Mouse (Mus musculus) CD4-positive, CD25-positive, alpha-beta regulatory T cell, adult 2 months (primary cell): Measurements from ENCODE around the gene Fam78a.

Source experiments
- DNase-seq: peaks from one replicate; pipeline ENCODE4 v3.0.0-alpha.2; 2012; ENCODE audit warnings: low read depth, low spot score

The Fam78a gene

GRCm38 (mm10) chr2:32084111-32084871 is at the start of gene Fam78a:
Gene Fam78a, minus strand, starts transcription at chr2:32084857.
- peak; percentile 73 for DNase-seq

DNA sequence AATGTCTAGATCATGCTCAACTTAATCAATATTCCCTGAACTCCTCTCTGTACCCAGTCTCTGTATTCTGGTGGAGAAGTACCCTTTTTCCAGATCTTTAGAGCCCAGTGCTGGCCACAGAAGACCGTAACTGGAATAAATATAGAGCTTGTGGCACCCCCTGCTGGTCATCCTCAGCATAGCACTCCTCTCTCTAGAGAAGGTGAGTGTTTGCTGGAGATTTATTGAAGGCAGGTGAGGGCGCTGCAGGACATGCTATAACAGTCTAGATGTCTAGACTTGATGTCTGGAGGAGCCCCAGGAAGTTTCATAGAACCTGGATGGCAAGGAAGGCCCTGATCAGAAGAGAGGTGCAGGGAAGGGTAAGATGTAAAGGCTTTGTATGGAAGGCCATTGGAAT is 49.4 kb upstream of the Fam78a start:
- peak; percentile 93 for DNase-seq

GRCm38 (mm10) chr2:32132567-32132992 is 47.9 kb upstream of the Fam78a start:
- peak; percentile 61 for DNase-seq

- DNase-seq, result no peak
Measured at GRCm38 (mm10) chr2:32131866-32132566, 47.4 kb upstream of the Fam78a start.

DNA sequence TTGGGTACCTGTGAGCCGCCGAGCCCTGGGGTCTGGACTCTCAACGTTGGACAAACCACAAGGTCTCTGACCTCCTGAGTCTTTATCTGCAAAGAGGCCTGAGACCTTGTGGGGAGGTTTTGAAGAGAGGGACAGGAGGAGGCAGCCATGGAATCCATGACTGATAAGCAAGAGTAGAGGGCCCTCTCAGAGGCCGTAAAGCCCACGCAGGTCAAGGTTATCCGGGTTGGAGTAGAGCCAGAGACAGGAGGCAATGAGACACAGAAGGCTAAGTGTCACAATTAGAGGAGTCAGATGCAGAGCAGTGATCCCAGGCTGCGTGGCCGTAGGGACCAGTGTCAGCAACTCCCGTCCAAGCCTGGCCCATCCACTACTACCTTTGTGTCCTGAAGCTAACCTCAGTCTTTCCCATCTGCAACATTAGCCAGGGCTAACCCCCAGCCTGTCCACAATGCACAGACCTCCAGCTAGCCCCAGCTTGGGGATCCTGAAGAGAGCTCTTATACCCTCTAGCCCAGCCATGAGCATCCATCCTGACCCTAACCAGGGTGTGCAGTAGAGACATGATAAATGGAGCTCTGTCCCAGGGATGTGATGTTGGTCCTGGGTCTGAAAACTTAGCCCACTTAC is 46.7 kb upstream of the Fam78a start:
- DNase-seq, result no peak

DNA sequence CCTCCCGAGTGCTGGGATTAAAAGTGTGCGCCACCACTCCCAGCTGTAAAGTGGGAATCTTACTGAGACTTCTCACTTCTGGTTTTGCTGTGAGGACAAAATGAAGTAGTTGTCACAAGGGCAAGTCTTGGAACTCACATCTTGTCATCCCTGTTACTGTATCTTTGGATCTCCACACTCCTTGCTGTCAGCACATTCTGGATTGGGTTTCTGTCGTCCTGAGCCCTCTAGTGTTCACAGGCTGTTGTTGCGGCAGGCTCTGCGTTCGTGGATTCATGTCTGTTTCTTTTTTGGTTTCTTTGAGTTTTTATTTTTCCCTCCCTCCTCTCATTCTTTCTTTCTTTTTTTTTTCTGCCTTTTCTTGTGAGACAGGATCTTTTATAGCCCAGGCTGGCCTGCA is 45.8 kb upstream of the Fam78a start:
- DNase-seq, result peak; percentile 79

GRCm38 (mm10) chr2:32129383-32130074 is 44.9 kb upstream of the Fam78a start:
- no peak for DNase-seq

GRCm38 (mm10) chr2:32128536-32128841 is 43.8 kb upstream of the Fam78a start:
- DNase-seq, result no peak

DNA sequence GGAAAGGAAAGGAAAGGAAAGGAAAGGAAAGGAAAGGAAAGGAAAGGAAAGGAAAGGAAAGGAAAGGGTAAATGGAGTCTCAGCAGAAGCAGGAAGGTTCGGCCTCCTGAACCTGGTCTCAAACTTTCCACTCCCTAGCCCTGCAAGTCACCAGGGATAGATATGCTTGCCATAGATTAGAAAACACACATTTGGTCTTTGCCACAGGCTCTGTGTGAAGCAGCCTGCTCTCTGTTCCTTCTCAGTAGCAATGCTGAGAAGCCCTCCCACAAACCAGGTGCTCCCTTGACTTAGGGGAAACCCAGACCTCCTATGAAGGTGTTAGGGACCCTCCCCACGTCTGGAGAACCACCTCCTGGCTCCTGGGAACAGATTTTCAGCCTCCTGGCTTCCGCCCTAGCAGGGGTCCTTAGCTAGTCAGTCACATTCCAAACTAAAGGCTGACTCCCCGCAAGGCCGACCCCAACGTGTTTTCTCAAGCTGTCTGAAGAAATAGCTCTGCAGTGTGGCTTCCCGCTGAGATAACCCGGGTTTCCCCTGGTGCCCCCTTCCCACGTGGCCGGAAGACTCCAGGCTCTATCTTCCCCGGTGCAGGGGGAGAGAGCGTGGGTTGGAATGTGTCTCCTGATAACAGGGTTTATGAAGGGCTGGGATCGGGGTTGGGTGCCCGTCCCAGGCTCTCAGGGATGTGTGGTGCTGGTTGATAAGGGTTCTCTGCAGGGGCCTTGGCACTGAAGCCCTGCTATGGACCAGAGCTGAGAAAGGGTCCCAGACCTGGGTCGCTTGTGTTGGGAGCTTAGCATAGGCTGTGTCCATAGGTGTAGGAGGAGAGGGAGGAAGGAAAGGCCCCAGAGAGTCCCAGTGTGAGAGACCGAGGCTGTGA is 43.2 kb upstream of the Fam78a start:
- no peak for DNase-seq

GRCm38 (mm10) chr2:32121785-32122184 is 37.1 kb upstream of the Fam78a start:
- DNase-seq, result no peak

GRCm38 (mm10) chr2:32121150-32121549 is 36.5 kb upstream of the Fam78a start:
- peak; percentile 67 for DNase-seq

- no peak for DNase-seq
Measured at GRCm38 (mm10) chr2:32119802-32120750, 35.4 kb upstream of the Fam78a start.

DNA sequence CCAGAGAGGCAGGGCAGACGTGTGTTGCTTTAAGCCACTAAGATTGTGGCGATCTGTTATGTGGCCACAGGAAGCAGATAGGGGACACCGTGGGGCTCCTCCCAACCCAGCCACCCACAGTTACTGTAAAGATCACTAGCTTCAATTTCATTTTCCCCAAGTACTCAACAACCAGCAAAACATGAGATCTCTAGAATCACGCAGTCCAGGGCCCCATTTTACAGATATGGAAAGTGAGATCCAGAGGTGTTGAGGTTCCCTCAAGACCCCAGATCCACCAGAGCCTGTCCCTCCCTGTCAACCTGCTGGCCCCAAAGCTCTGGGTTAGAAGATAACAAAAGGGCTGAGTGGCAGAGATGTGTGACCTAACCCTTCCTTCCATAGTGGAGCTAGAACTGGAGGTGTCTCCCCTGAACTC is 31.2 kb upstream of the Fam78a start:
- DNase-seq, result no peak

DNA sequence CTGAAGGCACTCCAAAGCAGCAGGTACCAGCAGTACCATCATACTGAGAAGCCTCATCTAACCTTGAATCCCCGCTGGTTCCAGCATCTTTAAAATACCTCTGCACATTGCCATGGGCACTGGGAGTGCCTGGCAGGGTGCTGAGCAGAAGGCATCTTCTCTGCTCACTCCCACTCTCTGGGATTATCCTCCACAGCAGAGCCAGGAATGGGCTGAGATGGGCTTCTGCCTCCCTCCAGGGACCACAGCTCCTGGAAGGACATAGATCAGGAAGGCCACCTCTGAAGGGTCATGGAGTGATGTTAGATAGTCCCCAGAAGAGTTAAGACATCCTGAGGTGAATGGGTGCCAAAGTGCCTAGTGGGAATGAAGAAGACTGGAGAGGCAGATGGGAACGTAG is 27.9 kb upstream of the Fam78a start:
- DNase-seq, result no peak

GRCm38 (mm10) chr2:32111268-32111667 is 26.6 kb upstream of the Fam78a start:
- DNase-seq, result no peak

GRCm38 (mm10) chr2:32105930-32106329 is 21.3 kb upstream of the Fam78a start:
- DNase-seq, result no peak

DNA sequence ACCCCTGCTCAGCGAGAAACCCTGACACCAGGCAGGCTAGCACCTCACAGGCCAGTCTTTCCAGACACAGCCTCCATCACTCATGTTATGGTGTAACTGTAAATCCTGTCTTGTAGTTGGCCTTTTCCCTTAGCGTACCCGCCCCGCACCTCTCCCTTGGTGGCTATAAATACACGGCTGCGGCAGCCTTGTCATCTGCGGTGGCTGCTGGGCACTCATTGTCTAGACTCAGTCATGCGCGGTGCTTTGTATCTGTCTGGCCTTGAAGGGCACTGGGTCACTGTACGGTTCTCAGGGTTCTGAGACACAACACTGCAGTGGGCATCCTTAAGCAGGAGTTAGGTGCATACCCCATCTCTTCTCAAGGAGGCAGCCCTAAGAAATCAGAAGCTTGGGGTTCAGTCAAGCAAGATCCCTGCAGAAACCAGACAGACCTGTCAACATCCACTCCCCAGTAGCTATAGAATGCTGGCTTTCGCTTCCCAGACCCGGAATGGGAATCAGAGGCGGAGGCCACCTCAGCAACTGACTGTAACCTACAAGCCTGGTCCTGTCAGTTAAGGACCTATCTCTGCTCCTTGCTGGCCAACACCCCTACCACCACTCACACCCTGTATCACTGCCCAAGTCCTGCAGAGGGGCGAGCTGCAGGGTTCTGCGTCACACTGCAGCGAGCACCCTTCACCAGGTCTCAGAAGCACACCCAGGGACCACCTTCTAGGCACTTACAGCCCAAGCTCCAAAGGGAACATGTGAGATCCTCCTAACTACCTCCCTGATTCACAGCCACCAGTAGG is 20.7 kb upstream of the Fam78a start:
- no peak for DNase-seq

- no peak for DNase-seq
Measured at GRCm38 (mm10) chr2:32104122-32104521, 19.5 kb upstream of the Fam78a start.

DNA sequence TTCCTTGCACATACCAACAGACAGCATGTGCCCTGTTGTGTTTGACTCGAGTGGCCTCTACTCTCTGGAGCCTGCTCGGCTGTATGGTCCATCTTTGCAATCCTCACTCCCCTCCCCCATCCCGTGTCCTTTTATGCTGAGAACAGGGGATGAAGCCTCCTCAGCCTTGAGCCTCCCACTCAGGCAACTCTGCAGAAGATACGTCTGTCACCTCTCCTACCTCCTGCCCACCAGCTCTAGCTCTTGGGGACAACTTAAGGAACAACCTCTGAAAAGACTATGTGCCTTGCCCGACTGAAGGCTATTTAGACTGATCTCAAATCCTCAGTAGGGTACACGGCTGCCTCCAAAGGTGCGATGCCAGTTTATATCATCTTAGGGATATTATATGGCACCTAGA is 18.9 kb upstream of the Fam78a start:
- no peak for DNase-seq
